In the genomic region with DNA sequence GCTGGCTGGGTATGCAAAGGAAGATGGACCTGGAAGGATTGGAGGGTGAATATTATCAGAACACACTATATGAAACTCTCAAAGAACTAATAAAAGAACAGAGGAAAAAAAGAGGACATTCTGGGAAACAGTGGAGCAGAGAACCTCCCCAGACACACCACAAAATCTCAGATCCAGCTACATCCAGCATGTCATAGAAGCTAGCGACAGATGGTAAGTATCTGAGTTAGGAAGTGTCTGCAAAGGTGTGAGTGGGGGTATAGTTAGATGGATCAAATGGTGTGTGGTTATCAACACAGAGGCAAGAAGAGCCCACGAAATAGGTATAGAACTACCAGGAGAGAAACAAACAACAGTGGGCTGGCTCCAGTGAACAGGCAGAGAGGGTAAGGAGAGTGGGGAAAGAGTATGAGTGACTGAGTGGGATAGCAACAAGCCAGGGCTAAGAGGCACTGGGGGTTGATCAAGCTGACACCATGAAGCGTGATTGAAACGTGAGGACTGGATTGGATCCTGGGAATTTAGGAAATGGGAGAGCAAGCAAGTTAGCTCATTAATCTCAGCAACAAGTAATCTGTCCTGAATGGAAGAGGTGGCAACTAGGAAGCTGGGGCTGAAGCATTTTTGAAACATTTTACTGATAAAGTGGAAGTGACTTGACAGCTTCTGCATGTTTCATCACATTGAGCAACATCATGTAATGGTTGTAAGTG, we compare ENCODE assay signal across 28 mouse cellular contexts.
DNase-seq lines count a peak whose midpoint lies in the region; ATAC-seq and TF ChIP-seq lines count a peak whose summit lies in the region.
"Had no signal": no experiment of that assay in that cellular context is flagged by ENCODE, and none has a peak within 500 bp of the region (broad histone marks: within the 10 kb centered on the region; RNA-seq: fewer than 3 reads in every experiment).

No protein-coding gene starts in this region.

- DNase-seq in lung, embryonic 14.5 days = peak; percentile 54
- no peak for DNase-seq in lung, postnatal 36 days
- DNase-seq in lung, postnatal 0 days (ENCODE audit: low spot score) = peak; percentile 61
- no peak for DNase-seq in lung, postnatal 25 days (ENCODE audit: low spot score)
- peak; percentile 5 for DNase-seq in 416B (ENCODE audit: low read depth)
- DNase-seq in brain, adult 2 months (ENCODE audit: low read depth, low spot score) = peak; percentile 37
- no peak for DNase-seq in cerebellum, postnatal 25 days
- DNase-seq: adrenal gland, postnatal 10 days; adrenal gland, postnatal 25 days; B cell, adult 2 months; cerebellum, adult 11-12 months; cerebellum, adult 2 months; cerebellum, adult 9-10 months; cerebellum, postnatal 10 days; cerebellum, postnatal 36 days; embryo, embryonic 11 days had no signal

- no peak overlapping the region for H3K27ac ChIP-seq in lung, embryonic 14.5 days (ENCODE audit: low read depth)
- H3K27ac ChIP-seq in lung, postnatal 0 days (ENCODE audit: low read length) = no peak overlapping the region
- H3K27ac ChIP-seq: embryonic facial prominence, embryonic 13.5 days; embryonic facial prominence, embryonic 15.5 days; forebrain, embryonic 10.5 days; forebrain, embryonic 12.5 days had no signal

- no peak for TF ChIP-seq CTCF in lung, embryonic 14.5 days (IDR thresholded peaks at IDR 0.05; ENCODE audit: low read depth)
- no peak for TF ChIP-seq CTCF in lung, postnatal 0 days (IDR thresholded peaks at IDR 0.05)

- H3K4me2 ChIP-seq in lung, embryonic 14.5 days = no peak overlapping the region
- H3K4me2 ChIP-seq in lung, postnatal 0 days (replicated peaks; ENCODE audit: low read depth, low read length) = no peak overlapping the region
- H3K4me2 ChIP-seq: embryonic facial prominence, embryonic 13.5 days; embryonic facial prominence, embryonic 15.5 days; forebrain, embryonic 12.5 days had no signal

- no peak overlapping the region for H3K4me3 ChIP-seq in lung, embryonic 14.5 days (ENCODE audit: low read depth, low read length)
- H3K4me3 ChIP-seq in lung, postnatal 0 days (ENCODE audit: low read depth, low read length) = no peak overlapping the region
- H3K4me3 ChIP-seq: embryonic facial prominence, embryonic 13.5 days; embryonic facial prominence, embryonic 15.5 days; erythroblast, embryonic 14.5 days; forebrain, embryonic 10.5 days; forebrain, embryonic 12.5 days had no signal

- no peak for TF ChIP-seq EP300 in lung, postnatal 0 days (IDR thresholded peaks at IDR 0.05)

- no peak overlapping the region for H3K9ac ChIP-seq in lung, embryonic 14.5 days
- no peak overlapping the region for H3K9ac ChIP-seq in lung, postnatal 0 days (replicated peaks; ENCODE audit: low read depth)
- H3K9ac ChIP-seq: embryonic facial prominence, embryonic 13.5 days; embryonic facial prominence, embryonic 15.5 days; forebrain, embryonic 12.5 days had no signal

- no peaks in the 10 kb centered on the region for H3K4me1 ChIP-seq in lung, embryonic 14.5 days (ENCODE audit: insufficient read depth)
- no peaks in the 10 kb centered on the region for H3K4me1 ChIP-seq in lung, postnatal 0 days (ENCODE audit: insufficient read depth, low read depth, low read length)
- H3K4me1 ChIP-seq: embryonic facial prominence, embryonic 13.5 days; embryonic facial prominence, embryonic 15.5 days had no signal

- H3K36me3 ChIP-seq in lung, embryonic 14.5 days (ENCODE audit: insufficient read depth) = no peaks in the 10 kb centered on the region
- no peaks in the 10 kb centered on the region for H3K36me3 ChIP-seq in lung, postnatal 0 days (ENCODE audit: insufficient read depth, low read length)
- H3K36me3 ChIP-seq: embryonic facial prominence, embryonic 13.5 days; embryonic facial prominence, embryonic 15.5 days; forebrain, embryonic 10.5 days; forebrain, embryonic 12.5 days; G1E had no signal

- no peaks in the 10 kb centered on the region for H3K9me3 ChIP-seq in lung, embryonic 14.5 days (ENCODE audit: low read depth, low read length)
- H3K9me3 ChIP-seq in lung, postnatal 0 days (ENCODE audit: low read length) = no peaks in the 10 kb centered on the region
- H3K9me3 ChIP-seq: embryonic facial prominence, embryonic 13.5 days; embryonic facial prominence, embryonic 15.5 days; forebrain, embryonic 10.5 days; forebrain, embryonic 12.5 days had no signal

- no peaks in the 10 kb centered on the region for H3K27me3 ChIP-seq in lung, embryonic 14.5 days (ENCODE audit: insufficient read depth, low read length)
- no peaks in the 10 kb centered on the region for H3K27me3 ChIP-seq in lung, postnatal 0 days (replicated peaks; ENCODE audit: insufficient read depth, low read length)
- H3K27me3 ChIP-seq: CH12.LX; embryonic facial prominence, embryonic 13.5 days; embryonic facial prominence, embryonic 15.5 days; forebrain, embryonic 12.5 days; Patski had no signal

- 54% methylated on average over 4 of the region's 4 CpGs for WGBS in lung, embryonic 14.5 days
- 59% methylated on average over 4 of the region's 4 CpGs for WGBS in lung, postnatal 0 days

- ATAC-seq in lung, embryonic 14.5 days (ENCODE audit: insufficient read depth) = no peak; the same call in 1 of the 2 replicates
- ATAC-seq in lung, postnatal 0 days = peak; percentile 53
- ATAC-seq: activated CD4-positive, CD25-positive, alpha-beta regulatory T cell, adult 4 months; CD4-positive, CD25-positive, alpha-beta regulatory T cell, adult 4 months; forebrain, embryonic 14.5 days; forebrain, embryonic 16.5 days; Patski had no signal

Comparison
In these comparisons a context has a peak if more than half of its experiments do, and no peak if none do; other contexts are left out.
1. DNase-seq: peak in lung, embryonic 14.5 days (single experiment), lung, postnatal 0 days (single experiment), 416B (single experiment) and brain, adult 2 months (single experiment); none in lung, postnatal 36 days (single experiment), lung, postnatal 25 days (single experiment) and cerebellum, postnatal 25 days (0 of 2).